Mouse (Mus musculus): ENCODE measurements around the gene Garnl3.

DNA sequence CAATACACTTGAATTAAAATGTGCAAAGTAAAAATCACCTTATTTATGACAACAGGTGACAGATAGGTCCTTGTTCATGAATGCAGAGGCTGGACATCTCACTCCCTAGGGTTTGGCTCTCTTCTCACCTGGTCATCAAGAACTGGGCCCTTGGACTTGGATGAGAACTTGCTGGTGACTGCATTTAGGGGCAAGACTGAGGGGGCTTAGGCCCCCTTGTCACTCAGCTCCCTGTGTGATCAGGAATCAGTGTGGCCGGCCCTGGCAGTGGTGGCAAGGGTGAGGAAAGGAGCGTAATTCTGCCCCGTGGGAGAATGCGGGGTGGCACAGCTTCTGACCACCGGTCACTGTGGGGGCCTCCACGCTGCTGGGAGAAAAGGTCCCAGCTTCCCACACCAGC is 4.9 kb upstream of the Garnl3 start:
- TF ChIP-seq ZC3H11A (IDR thresholded peaks at IDR 0.05; ENCODE audit: borderline replicate concordance, low read depth, low read length) (no peak), CHD2 (IDR thresholded peaks at IDR 0.05; ENCODE audit: low read depth, low read length) (no peak), HCFC1 (IDR thresholded peaks at IDR 0.05; ENCODE audit: borderline replicate concordance, insufficient read depth, low read length) (no peak)

Measured in ES-E14 (cell line).